In the genomic region with DNA sequence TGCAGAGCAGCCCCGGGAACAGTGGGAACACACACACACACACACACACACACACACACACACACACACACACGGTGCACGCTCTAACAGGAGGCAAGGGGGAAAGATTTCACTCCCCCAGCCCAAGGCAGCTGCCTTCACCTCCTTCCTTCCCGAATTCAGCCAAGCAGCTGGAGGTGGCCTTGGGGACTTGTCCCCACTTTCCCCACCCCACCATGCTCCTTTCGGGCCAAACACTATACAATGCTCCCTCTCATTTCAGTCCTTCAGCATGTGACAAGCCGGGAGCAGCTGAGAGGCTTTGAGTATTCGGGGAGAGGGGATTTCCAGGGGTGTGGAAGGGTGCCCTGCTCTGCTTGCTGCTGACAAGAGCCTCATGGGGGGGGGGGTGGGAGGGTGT, we compare ENCODE assay signal across 13 mouse cellular contexts. TPM values are rescaled to one million over a fixed set of nuclear protein-coding genes. Genes with fewer than 3 reads are reported as not detected.
DNase-seq lines count a peak whose midpoint lies in the region; ATAC-seq and TF ChIP-seq lines count a peak whose summit lies in the region.
"Had no signal": no experiment of that assay in that cellular context is flagged by ENCODE, and none has a peak within 500 bp of the region (broad histone marks: within the 10 kb centered on the region; RNA-seq: fewer than 3 reads in every experiment).

No protein-coding gene starts in this region.

- WGBS in embryonic facial prominence, embryonic 10.5 days, result 19% methylated on average over 7 of the region's 7 CpGs
- WGBS in intestine, embryonic 15.5 days, result 48% methylated on average over 7 of the region's 7 CpGs
- WGBS in stomach, embryonic 14.5 days, result 28% methylated on average over 6 of the region's 7 CpGs
- 48% methylated on average over 7 of the region's 7 CpGs for WGBS in kidney, adult 2 months

- 0 out of 2 replicates have a peak overlapping the region, but pooled peaks have one; percentile 2 for H3K9ac ChIP-seq in intestine, embryonic 15.5 days
- H3K9ac ChIP-seq in stomach, embryonic 14.5 days (replicated peaks; ENCODE audit: low read depth, low read length), result no peak overlapping the region

- ATAC-seq in intestine, embryonic 15.5 days, result no peak
- no peak for ATAC-seq in stomach, embryonic 14.5 days (ENCODE audit: insufficient number of reproducible peaks, insufficient read depth, low FRiP score, low read depth)
- ATAC-seq: CD4-positive, CD25-positive, alpha-beta regulatory T cell, adult 4 months had no signal

- TF ChIP-seq CTCF in kidney, adult 2 months (conservative IDR thresholded peaks at IDR 0.05; ENCODE audit: insufficient read depth, insufficient read length, low read depth, low read length), result no peak

- peaks cover 58% of the 10 kb centered on the region for H3K4me1 ChIP-seq in embryonic facial prominence, embryonic 10.5 days
- peaks cover 50% of the 10 kb centered on the region for H3K4me1 ChIP-seq in intestine, embryonic 15.5 days (replicated peaks)
- H3K4me1 ChIP-seq in stomach, embryonic 14.5 days (ENCODE audit: control insufficient read depth, insufficient read depth, low read length), result peaks cover 23% of the 10 kb centered on the region
- H3K4me1 ChIP-seq in kidney, adult 2 months (ENCODE audit: control insufficient read depth, insufficient read depth, low read length), result peaks cover 24% of the 10 kb centered on the region

- H3K36me3 ChIP-seq in embryonic facial prominence, embryonic 10.5 days (replicated peaks), result no peaks in the 10 kb centered on the region
- no peaks in the 10 kb centered on the region for H3K36me3 ChIP-seq in intestine, embryonic 15.5 days
- H3K36me3 ChIP-seq in stomach, embryonic 14.5 days (ENCODE audit: control insufficient read depth, insufficient read depth, low read length), result no peaks in the 10 kb centered on the region
- no peaks in the 10 kb centered on the region for H3K36me3 ChIP-seq in kidney, adult 2 months (ENCODE audit: control insufficient read depth, insufficient read depth, low read length)

- no peak overlapping the region for H3K4me3 ChIP-seq in embryonic facial prominence, embryonic 10.5 days
- no peak overlapping the region for H3K4me3 ChIP-seq in intestine, embryonic 15.5 days (replicated peaks)
- no peak overlapping the region for H3K4me3 ChIP-seq in stomach, embryonic 14.5 days (ENCODE audit: low read depth, low read length)
- H3K4me3 ChIP-seq in kidney, adult 2 months (ENCODE audit: insufficient read depth, low read depth, low read length), result no peak overlapping the region

- H3K27ac ChIP-seq in embryonic facial prominence, embryonic 10.5 days (replicated peaks), result peak overlapping the region; percentile 67
- no peak overlapping the region for H3K27ac ChIP-seq in intestine, embryonic 15.5 days
- H3K27ac ChIP-seq in stomach, embryonic 14.5 days (ENCODE audit: low read length), result peak overlapping the region; percentile 6; the same call in 1 of the 2 replicates
- H3K27ac ChIP-seq in kidney, adult 2 months (ENCODE audit: insufficient read depth, low read depth, low read length), result no peak overlapping the region

- H3K9me3 ChIP-seq in embryonic facial prominence, embryonic 10.5 days, result no peaks in the 10 kb centered on the region
- no peaks in the 10 kb centered on the region for H3K9me3 ChIP-seq in intestine, embryonic 15.5 days
- H3K9me3 ChIP-seq in stomach, embryonic 14.5 days (ENCODE audit: control insufficient read depth, low read depth, low read length), result no peaks in the 10 kb centered on the region

- no peak for TF ChIP-seq POLR2A in kidney, adult 2 months (IDR thresholded peaks at IDR 0.05; ENCODE audit: low read depth, low read length)

- H3K4me2 ChIP-seq in intestine, embryonic 15.5 days (replicated peaks), result no peak overlapping the region
- H3K4me2 ChIP-seq in stomach, embryonic 14.5 days (replicated peaks; ENCODE audit: low read depth, low read length), result no peak overlapping the region

- H3K27me3 ChIP-seq in embryonic facial prominence, embryonic 10.5 days (replicated peaks; ENCODE audit: low read depth, poor library complexity, severe bottlenecking), result peaks cover 69% of the 10 kb centered on the region
- no peaks in the 10 kb centered on the region for H3K27me3 ChIP-seq in intestine, embryonic 15.5 days (replicated peaks)
- H3K27me3 ChIP-seq in stomach, embryonic 14.5 days (ENCODE audit: control insufficient read depth, insufficient read depth, low read length), result no peaks in the 10 kb centered on the region
- no peaks in the 10 kb centered on the region for H3K27me3 ChIP-seq in kidney, adult 2 months (replicated peaks; ENCODE audit: control insufficient read depth, insufficient read depth, low read length)

- DNase-seq in layer of hippocampus, adult 9-11 months, result peak; percentile 38
- no peak for DNase-seq in layer of hippocampus, postnatal 25 days (ENCODE audit: extremely low spot score in 1 of 2, low spot score in 1 of 2)
- DNase-seq in embryonic facial prominence, embryonic 10.5 days (ENCODE audit: low spot score), result no peak
- no peak for DNase-seq in ovary, postnatal 14 days (ENCODE audit: low spot score)
- DNase-seq in heart, adult 18-20 months, result no peak
- no peak for DNase-seq in kidney, adult 2 months
- DNase-seq: cerebellum, postnatal 14 days; kidney, postnatal 36 days; lung, postnatal 10 days; spleen, adult 18-20 months had no signal

RNA-seq across cellular contexts. Expression of a gene that starts 19.3 kb away (rescaled TPM):
- total RNA-seq in layer of hippocampus, postnatal 25 days (2021), result 1 to 10 TPM; 7.5 to 7.7 TPM
- 3.3 and 3.5 TPM in 2 replicates for polyA plus RNA-seq in embryonic facial prominence, embryonic 10.5 days (2016; fragmentation: Nextera tagmentation; extraction: Ambion mirVana)
- polyA plus RNA-seq in intestine, embryonic 15.5 days (2015; fragmentation: Nextera tagmentation; extraction: Ambion mirVana), result 9.7 and 10.3 TPM in 2 replicates
- polyA plus RNA-seq in stomach, embryonic 14.5 days (2014; fragmentation: Nextera tagmentation; extraction: Ambion mirVana), result 6.8 and 8.0 TPM in 2 replicates
- 1 to 10 TPM; 2.6 to 3.0 TPM for total RNA-seq in heart, adult 18-20 months (2021)
- polyA plus RNA-seq in kidney, adult 2 months (2012; rRNA removed), result 39.3 and 45.5 TPM in 2 replicates

RNA-seq across cellular contexts. Expression of a gene that starts 45.5 kb away (rescaled TPM):
- total RNA-seq in layer of hippocampus, postnatal 25 days (2021), result 1 to 10 TPM in 1 of 2 experiments, under 1 TPM in 1; 0.79 to 1.3 TPM
- polyA plus RNA-seq in embryonic facial prominence, embryonic 10.5 days (2016; fragmentation: Nextera tagmentation; extraction: Ambion mirVana), result 0.48 and 0.71 TPM in 2 replicates
- polyA plus RNA-seq in intestine, embryonic 15.5 days (2015; fragmentation: Nextera tagmentation; extraction: Ambion mirVana), result 1.2 TPM in 2 replicates
- 1.7 and 1.9 TPM in 2 replicates for polyA plus RNA-seq in stomach, embryonic 14.5 days (2014; fragmentation: Nextera tagmentation; extraction: Ambion mirVana)
- total RNA-seq in heart, adult 18-20 months (2021), result 10 to 100 TPM; 18.9 to 24.9 TPM
- polyA plus RNA-seq in kidney, adult 2 months (2012; rRNA removed), result 0.46 and 0.69 TPM in 2 replicates

RNA-seq across cellular contexts. Expression of a gene that starts 52.3 kb away (rescaled TPM):
- 10 to 100 TPM; 85.0 to 85.9 TPM for total RNA-seq in layer of hippocampus, postnatal 25 days (2021)
- polyA plus RNA-seq in embryonic facial prominence, embryonic 10.5 days (2016; fragmentation: Nextera tagmentation; extraction: Ambion mirVana), result 96.0 and 105 TPM in 2 replicates
- 94.2 and 97.2 TPM in 2 replicates for polyA plus RNA-seq in intestine, embryonic 15.5 days (2015; fragmentation: Nextera tagmentation; extraction: Ambion mirVana)
- polyA plus RNA-seq in stomach, embryonic 14.5 days (2014; fragmentation: Nextera tagmentation; extraction: Ambion mirVana), result 81.6 and 84.6 TPM in 2 replicates
- 10 to 100 TPM; 25.6 to 33.4 TPM for total RNA-seq in heart, adult 18-20 months (2021)
- polyA plus RNA-seq in kidney, adult 2 months (2012; rRNA removed), result 16.3 and 17.4 TPM in 2 replicates

RNA-seq across cellular contexts. Expression of a gene that starts 52.4 kb away (rescaled TPM):
- 10 to 100 TPM; 32.5 to 35.2 TPM for total RNA-seq in layer of hippocampus, postnatal 25 days (2021)
- 29.5 and 29.8 TPM in 2 replicates for polyA plus RNA-seq in embryonic facial prominence, embryonic 10.5 days (2016; fragmentation: Nextera tagmentation; extraction: Ambion mirVana)
- polyA plus RNA-seq in intestine, embryonic 15.5 days (2015; fragmentation: Nextera tagmentation; extraction: Ambion mirVana), result 12.5 and 14.5 TPM in 2 replicates
- 18.2 and 20.3 TPM in 2 replicates for polyA plus RNA-seq in stomach, embryonic 14.5 days (2014; fragmentation: Nextera tagmentation; extraction: Ambion mirVana)
- total RNA-seq in heart, adult 18-20 months (2021), result 1 to 10 TPM; 8.4 to 9.2 TPM
- 12.6 and 13.6 TPM in 2 replicates for polyA plus RNA-seq in kidney, adult 2 months (2012; rRNA removed)

Comparison
In these comparisons a context has a peak if more than half of its experiments do, and no peak if none do; other contexts are left out.
1. H3K27ac ChIP-seq: peak in embryonic facial prominence, embryonic 10.5 days (single experiment) and stomach, embryonic 14.5 days (single experiment); none in intestine, embryonic 15.5 days (single experiment) and kidney, adult 2 months (single experiment).